Mouse (Mus musculus): ENCODE measurements around the gene Hhipl1. TPM values are rescaled to one million over a fixed set of nuclear protein-coding genes. Genes with fewer than 3 reads are reported as not detected.

Gene Hhipl1
- polyA plus RNA-seq, 1 experiment: 3.9 TPM

DNA sequence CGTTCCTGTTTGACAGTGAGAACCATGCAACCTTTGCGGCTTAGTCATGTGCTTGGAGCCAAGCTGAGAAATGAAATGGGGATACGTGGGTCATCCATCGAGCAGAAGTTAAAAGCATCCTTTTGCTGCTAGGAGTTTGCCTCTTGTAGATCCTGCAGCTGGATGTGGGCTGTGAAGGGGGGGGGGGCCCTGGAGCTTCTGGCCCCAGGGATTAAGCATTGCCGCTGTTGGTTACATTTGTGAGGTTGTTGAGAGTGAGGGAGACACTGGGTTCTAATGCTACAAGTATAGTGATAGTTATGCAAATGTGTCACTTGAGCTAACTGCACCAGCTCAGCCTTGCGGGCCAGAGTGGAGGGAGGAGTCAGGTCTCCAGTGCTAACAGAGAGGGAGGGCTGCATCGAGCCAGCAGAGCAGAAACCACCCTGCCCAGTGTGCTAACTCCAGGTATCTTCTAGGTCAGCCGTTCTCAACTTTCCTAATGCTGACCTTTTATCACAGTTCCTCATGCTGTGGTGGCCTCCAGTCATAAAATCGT, 11.2 kb downstream of the Hhipl1 start:
- peak; percentile 71 for DNase-seq (ENCODE audit: low read depth)
- TF ChIP-seq POLR2A (IDR thresholded peaks at IDR 0.05; ENCODE audit: borderline replicate concordance, extremely low read depth, insufficient read depth, insufficient read length, poor library complexity, severe bottlenecking) (no peak), CTCF (IDR thresholded peaks at IDR 0.05; ENCODE audit: borderline replicate concordance, extremely low read depth, insufficient read depth, insufficient read length) (no peak)

GRCm38 (mm10) chr12:108317826-108318430, 11.9 kb downstream of the Hhipl1 start:
- DNase-seq (ENCODE audit: low read depth): no peak
- TF ChIP-seq POLR2A (IDR thresholded peaks at IDR 0.05; ENCODE audit: borderline replicate concordance, extremely low read depth, insufficient read depth, insufficient read length, poor library complexity, severe bottlenecking) (no peak), CTCF (IDR thresholded peaks at IDR 0.05; ENCODE audit: borderline replicate concordance, extremely low read depth, insufficient read depth, insufficient read length) (no peak)

- no peak for TF ChIP-seq CTCF (IDR thresholded peaks at IDR 0.05; ENCODE audit: borderline replicate concordance, extremely low read depth, insufficient read depth, insufficient read length)
- no peak for TF ChIP-seq POLR2A (IDR thresholded peaks at IDR 0.05; ENCODE audit: borderline replicate concordance, extremely low read depth, insufficient read depth, insufficient read length, poor library complexity, severe bottlenecking)
- no peak for DNase-seq (ENCODE audit: low read depth)
Observed at GRCm38 (mm10) chr12:108318499-108318898, 12.4 kb downstream of the Hhipl1 start.

DNA sequence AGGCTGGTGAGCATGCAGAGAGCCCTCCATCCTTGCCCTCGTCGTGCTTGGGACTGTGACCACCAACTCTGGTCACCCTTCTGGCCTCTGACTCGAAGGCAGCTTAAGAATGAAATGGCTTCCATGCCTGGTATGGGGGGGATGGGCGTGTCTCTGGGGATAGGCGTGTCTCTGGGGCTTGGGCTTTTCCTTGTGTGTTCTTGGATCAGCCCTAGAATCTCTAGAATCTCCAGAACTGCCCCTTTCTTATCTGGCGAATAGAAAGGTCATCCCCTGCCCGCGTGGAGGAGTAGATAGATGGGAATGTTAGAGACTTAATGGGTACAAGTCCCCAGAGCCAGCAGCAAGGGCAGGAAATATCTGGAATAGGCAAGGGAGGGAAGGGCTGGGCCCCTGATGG, 14.0 kb downstream of the Hhipl1 start:
- TF ChIP-seq POLR2A (IDR thresholded peaks at IDR 0.05; ENCODE audit: borderline replicate concordance, extremely low read depth, insufficient read depth, insufficient read length, poor library complexity, severe bottlenecking) (no peak), CTCF (IDR thresholded peaks at IDR 0.05; ENCODE audit: borderline replicate concordance, extremely low read depth, insufficient read depth, insufficient read length) (no peak)
- no peak for DNase-seq (ENCODE audit: low read depth)

GRCm38 (mm10) chr12:108326401-108326800, 20.3 kb downstream of the Hhipl1 start:
- DNase-seq (ENCODE audit: low read depth): peak; percentile 91
- TF ChIP-seq CTCF (IDR thresholded peaks at IDR 0.05; ENCODE audit: borderline replicate concordance, extremely low read depth, insufficient read depth, insufficient read length) (no peak), POLR2A (IDR thresholded peaks at IDR 0.05; ENCODE audit: borderline replicate concordance, extremely low read depth, insufficient read depth, insufficient read length, poor library complexity, severe bottlenecking) (no peak)

- DNase-seq (ENCODE audit: low read depth): peak; percentile 92
- no peak for TF ChIP-seq CTCF (IDR thresholded peaks at IDR 0.05; ENCODE audit: borderline replicate concordance, extremely low read depth, insufficient read depth, insufficient read length)
- 0 out of 2 replicates have a peak, but pooled peaks have one; percentile 20 for TF ChIP-seq POLR2A (IDR thresholded peaks at IDR 0.05; ENCODE audit: borderline replicate concordance, extremely low read depth, insufficient read depth, insufficient read length, poor library complexity, severe bottlenecking)
Observed at GRCm38 (mm10) chr12:108327889-108328491, 21.9 kb downstream of the Hhipl1 start.

- peak; percentile 94 for TF ChIP-seq CTCF (IDR thresholded peaks at IDR 0.05; ENCODE audit: borderline replicate concordance, extremely low read depth, insufficient read depth, insufficient read length)
- TF ChIP-seq POLR2A (IDR thresholded peaks at IDR 0.05; ENCODE audit: borderline replicate concordance, extremely low read depth, insufficient read depth, insufficient read length, poor library complexity, severe bottlenecking): no peak
- peak; percentile 87 for DNase-seq (ENCODE audit: low read depth)
Observed at GRCm38 (mm10) chr12:108333056-108333455, 27.0 kb downstream of the Hhipl1 start.

DNA sequence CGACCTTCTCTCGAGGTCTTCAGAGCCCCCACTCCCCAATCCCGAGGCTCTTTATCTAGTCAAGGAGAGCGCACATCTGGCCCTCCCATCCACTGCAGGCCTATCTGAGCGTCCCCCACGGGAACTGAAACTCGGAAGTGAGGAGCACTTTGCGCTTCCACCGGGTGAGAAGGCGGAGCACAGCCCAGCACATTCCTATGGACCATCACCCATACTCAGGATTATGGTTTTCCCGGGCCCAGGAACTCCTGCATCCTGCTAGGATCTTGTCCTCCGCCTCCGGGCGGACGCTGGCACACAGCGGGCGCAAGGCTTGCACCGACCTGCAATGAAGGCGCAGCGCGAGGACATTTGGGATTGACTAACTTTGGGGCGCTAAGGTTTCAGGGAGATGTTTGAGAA, 27.4 kb downstream of the Hhipl1 start:
- DNase-seq (ENCODE audit: low read depth): peak; percentile 33
- no peak for TF ChIP-seq CTCF (IDR thresholded peaks at IDR 0.05; ENCODE audit: borderline replicate concordance, extremely low read depth, insufficient read depth, insufficient read length)
- no peak for TF ChIP-seq POLR2A (IDR thresholded peaks at IDR 0.05; ENCODE audit: borderline replicate concordance, extremely low read depth, insufficient read depth, insufficient read length, poor library complexity, severe bottlenecking)

GRCm38 (mm10) chr12:108333895-108334445, 27.9 kb downstream of the Hhipl1 start, which contains the start of gene Cyp46a1:
Cyp46a1 (plus strand) TSS chr12:108334381.
- DNase-seq (ENCODE audit: low read depth): peak; percentile 100
- TF ChIP-seq CTCF (IDR thresholded peaks at IDR 0.05; ENCODE audit: borderline replicate concordance, extremely low read depth, insufficient read depth, insufficient read length) (no peak), POLR2A (IDR thresholded peaks at IDR 0.05; ENCODE audit: borderline replicate concordance, extremely low read depth, insufficient read depth, insufficient read length, poor library complexity, severe bottlenecking) (peak; percentile 53)

GRCm38 (mm10) chr12:108334529-108334928, 28.5 kb downstream of the Hhipl1 start:
- TF ChIP-seq CTCF (IDR thresholded peaks at IDR 0.05; ENCODE audit: borderline replicate concordance, extremely low read depth, insufficient read depth, insufficient read length): no peak
- TF ChIP-seq POLR2A (IDR thresholded peaks at IDR 0.05; ENCODE audit: borderline replicate concordance, extremely low read depth, insufficient read depth, insufficient read length, poor library complexity, severe bottlenecking): no peak
- peak; percentile 67 for DNase-seq (ENCODE audit: low read depth)

GRCm38 (mm10) chr12:108338572-108339190, 32.6 kb downstream of the Hhipl1 start:
- DNase-seq (ENCODE audit: low read depth): no peak
- peak; percentile 86 for TF ChIP-seq CTCF (IDR thresholded peaks at IDR 0.05; ENCODE audit: borderline replicate concordance, extremely low read depth, insufficient read depth, insufficient read length)
- no peak for TF ChIP-seq POLR2A (IDR thresholded peaks at IDR 0.05; ENCODE audit: borderline replicate concordance, extremely low read depth, insufficient read depth, insufficient read length, poor library complexity, severe bottlenecking)
